ENCODE assay signal across 12 mouse cellular contexts in genomic region chr7:90065269-90065955, GRCm38 (mm10).
"Had no signal": no experiment of that assay in that cellular context is flagged by ENCODE, and none has a peak within 500 bp of the region (broad histone marks: within the 10 kb centered on the region; RNA-seq: fewer than 3 reads in every experiment).

No protein-coding gene starts in this region.

- ATAC-seq: midbrain, embryonic 16.5 days had no signal

- H3K9me3 ChIP-seq: limb, embryonic 15.5 days; midbrain, embryonic 12.5 days; neural tube, embryonic 13.5 days had no signal

- H3K4me3 ChIP-seq: limb, embryonic 15.5 days; midbrain, embryonic 12.5 days; neural tube, embryonic 13.5 days had no signal

- H3K9ac ChIP-seq: limb, embryonic 15.5 days; midbrain, embryonic 12.5 days; neural tube, embryonic 13.5 days had no signal

- H3K4me1 ChIP-seq: midbrain, embryonic 12.5 days; neural tube, embryonic 13.5 days had no signal

- H3K36me3 ChIP-seq: limb, embryonic 15.5 days; midbrain, embryonic 12.5 days; neural tube, embryonic 13.5 days had no signal

- H3K4me2 ChIP-seq: limb, embryonic 15.5 days; midbrain, embryonic 12.5 days; neural tube, embryonic 13.5 days had no signal

- DNase-seq: kidney, adult 11 months; layer of hippocampus, adult 9-11 months; layer of hippocampus, postnatal 36 days; lung, postnatal 36 days; retina, postnatal 1 day; right cerebral cortex, postnatal 4 days; spleen, adult 18-20 months; thymus, adult 18-20 months had no signal

- H3K27ac ChIP-seq: limb, embryonic 15.5 days; midbrain, embryonic 12.5 days; neural tube, embryonic 13.5 days had no signal

- H3K27me3 ChIP-seq: limb, embryonic 15.5 days; midbrain, embryonic 12.5 days; neural tube, embryonic 13.5 days had no signal
